Mouse (Mus musculus) cortical plate, adult 2 months (tissue): ENCODE data around the gene Ntn5.

Source experiments
- CTCF ChIP-seq: fragments of 200-500 bp; IDR thresholded peaks from 2 replicates; pipeline ENCODE4 v1.5.1; 2011; ENCODE audit warnings: mild to moderate bottlenecking, control low read depth, low read length; ENCODE audit not compliant: insufficient read depth; ENCODE audit errors: extremely low read depth
- POLR2A ChIP-seq: fragments of 200-500 bp; IDR thresholded peaks from 2 replicates; pipeline ENCODE4 v1.6.1; 2011; ENCODE audit warnings: mild to moderate bottlenecking, low read length, control low read depth; ENCODE audit not compliant: insufficient read depth; ENCODE audit errors: extremely low read depth

DNA sequence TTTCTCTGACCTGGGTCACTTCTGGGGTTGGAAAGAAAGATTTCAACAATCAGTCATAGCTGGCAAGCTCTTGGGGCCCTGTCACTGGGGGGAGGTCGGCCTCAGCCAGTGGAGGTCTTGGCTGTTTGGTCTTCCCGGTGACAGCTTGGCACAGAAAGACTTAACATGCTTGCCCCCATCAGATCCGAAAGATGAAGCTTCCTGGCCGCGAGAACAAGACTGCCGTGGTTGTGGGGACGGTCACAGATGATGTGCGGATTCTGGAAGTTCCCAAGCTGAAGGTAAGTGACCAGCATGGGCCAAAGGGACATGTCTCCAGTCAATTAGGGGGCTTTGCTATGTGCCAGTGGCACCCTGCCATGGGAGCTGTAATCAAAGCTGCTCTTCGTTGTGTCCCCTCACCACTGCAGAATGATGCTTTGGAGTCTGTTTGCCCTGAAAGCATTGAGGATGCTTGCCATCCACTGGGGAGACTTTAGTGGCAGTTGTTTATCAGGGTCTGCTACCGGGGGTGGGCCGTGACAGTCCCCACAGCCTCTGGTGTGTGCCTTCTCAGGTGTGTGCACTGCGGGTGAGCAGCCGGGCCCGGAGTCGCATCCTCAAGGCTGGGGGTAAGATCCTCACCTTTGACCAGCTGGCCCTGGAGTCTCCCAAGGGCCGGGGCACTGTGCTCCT is 36.1 kb downstream of the Ntn5 start:
- TF ChIP-seq CTCF (no peak), POLR2A (no peak)
